Mouse (Mus musculus) lung, embryonic 15.5 days (tissue): ENCODE measurements around the gene Gm49405. TPM values are rescaled to one million over a fixed set of nuclear protein-coding genes. Genes with fewer than 3 reads are reported as not detected.

Experiments used
- ATAC-seq: fragments of 200-750 bp; cut with Nextera tagmentation; 2 replicates; pipeline ENCODE4 v1.8.0; 2017; ENCODE audit warnings: moderate number of reproducible peaks, borderline replicate concordance; ENCODE audit not compliant: low FRiP score, low TSS enrichment; ENCODE audit errors: extremely low read depth
- H3K27ac ChIP-seq: fragments of 300-500 bp; sonication (generic); 2 replicates; pipeline ENCODE4 v1.5.1; 2015; ENCODE audit warnings: moderate library complexity, mild to moderate bottlenecking, inconsistent platforms
- H3K27me3 ChIP-seq: fragments of 300-500 bp; sonication (generic); 2 replicates; pipeline ENCODE4 v1.6.1; 2015; ENCODE audit warnings: inconsistent platforms
- H3K36me3 ChIP-seq: fragments of 300-500 bp; sonication (generic); 2 replicates; pipeline ENCODE4 v1.6.1; 2015; ENCODE audit warnings: inconsistent platforms
- H3K4me1 ChIP-seq: fragments of 300-500 bp; sonication (generic); 2 replicates; pipeline ENCODE4 v1.6.1; 2015; ENCODE audit warnings: inconsistent platforms
- H3K4me2 ChIP-seq: fragments of 300-500 bp; sonication (generic); 2 replicates; pipeline ENCODE4 v1.6.1; 2015; ENCODE audit warnings: inconsistent platforms, mild to moderate bottlenecking, moderate library complexity
- H3K4me3 ChIP-seq: fragments of 300-500 bp; sonication (generic); 2 replicates; pipeline ENCODE4 v1.5.1; 2015; ENCODE audit warnings: mild to moderate bottlenecking, inconsistent platforms
- H3K9ac ChIP-seq: fragments of 300-500 bp; sonication (generic); 2 replicates; pipeline ENCODE4 v1.6.1; 2015; ENCODE audit warnings: inconsistent platforms
- H3K9me3 ChIP-seq: fragments of 300-500 bp; sonication (generic); 2 replicates; pipeline ENCODE4 v1.6.1; 2016; ENCODE audit warnings: inconsistent platforms
- WGBS: fragments of 180-500 bp; shearing (Covaris S2); methylation state at CpG from one replicate; pipeline ENCODE4 v1.1.7; 2015; 5-methylcytosine and 5-hydroxymethylcytosine counted together
- polyA plus RNA-seq: library from polyadenylated mRNA; unstranded; fragments of >200 nt; fragmentation: Nextera tagmentation; extraction: Ambion mirVana; gene quantifications from 2 replicates; pipeline ENCODE4 v1.2.1, GENCODE M21; 2015

Gm49405 gene
- polyA plus RNA-seq, 1 experiment from 2014 or later: 2.4 TPM

DNA sequence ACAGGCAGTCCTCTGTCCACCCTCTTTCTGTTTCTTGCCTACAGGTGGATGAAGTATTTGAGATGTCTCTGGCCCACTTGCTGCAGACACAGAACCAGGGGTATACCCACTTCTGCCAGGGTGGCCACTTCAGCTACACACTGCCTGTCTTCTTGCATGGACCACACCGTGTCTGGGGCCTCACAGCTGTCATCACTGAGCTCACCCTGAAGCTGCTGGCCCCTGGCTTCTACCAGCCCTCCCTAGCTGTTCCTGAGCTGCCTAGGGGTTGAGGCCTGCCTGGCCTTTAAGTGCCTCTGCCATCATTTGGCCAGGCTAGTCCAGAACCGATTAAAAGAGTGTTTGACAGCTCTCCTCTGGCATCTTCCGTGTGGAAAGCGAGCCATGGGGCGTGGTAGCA lies 1.3 kb downstream of the Gm49405 start:
- Histone ChIP-seq H3K27ac (no peak overlapping the region), H3K4me2 (peak overlapping the region; percentile 95; the same call in 1 of the 2 replicates), H3K9me3 (no peaks in the 10 kb centered on the region), H3K4me1 (peaks cover 16% of the 10 kb centered on the region), H3K27me3 (no peaks in the 10 kb centered on the region), H3K9ac (0 out of 2 replicates have a peak overlapping the region, but pooled peaks have one; percentile 92), H3K36me3 (peaks cover 10% of the 10 kb centered on the region), H3K4me3 (no peak overlapping the region)
- no peak for ATAC-seq
- 75% methylated on average over 5 of the region's 5 CpGs for WGBS

- Histone ChIP-seq H3K4me1 (peaks cover 16% of the 10 kb centered on the region), H3K4me2 (no peak within 1 kb of the TSS), H3K9me3 (no peaks in the 10 kb centered on the region), H3K27ac (no peak within 1 kb of the TSS), H3K36me3 (peaks cover 24% of the 10 kb centered on the region), H3K27me3 (no peaks in the 10 kb centered on the region), H3K4me3 (no peak within 1 kb of the TSS), H3K9ac (no peak within 1 kb of the TSS)
- ATAC-seq: no peak
- WGBS: 56% methylated on average over 1 of the region's 1 CpGs
Measured at GRCm38 (mm10) chr19:4003112-4003511, 2.7 kb downstream of the Gm49405 start, which contains the start of gene Doc2g. Doc2g (plus strand) TSS chr19:4003313.

DNA sequence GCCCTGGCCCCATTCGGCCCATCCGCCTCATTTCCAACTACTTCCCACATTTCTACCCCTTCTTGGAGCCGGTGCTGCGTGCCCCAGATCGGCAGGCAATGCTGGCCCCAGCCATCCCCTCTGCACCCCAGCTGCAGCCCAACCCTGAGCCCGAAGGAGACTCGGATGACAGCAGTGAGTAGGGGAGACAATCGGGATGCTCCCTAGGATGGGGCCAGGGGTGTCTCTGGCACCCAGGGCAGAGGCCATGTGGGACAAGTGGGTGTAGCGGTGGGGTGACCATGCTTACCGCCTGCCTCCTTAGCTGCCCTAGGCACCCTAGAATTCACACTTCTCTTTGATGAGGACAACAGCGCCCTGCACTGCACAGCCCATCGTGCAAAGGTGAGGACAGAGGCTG lies 3.2 kb downstream of the Gm49405 start:
- no peak overlapping the region for H3K27ac ChIP-seq
- no peak overlapping the region for H3K9ac ChIP-seq
- 72% methylated on average over 12 of the region's 12 CpGs for WGBS
- ATAC-seq: no peak
- H3K36me3 ChIP-seq: peaks cover 29% of the 10 kb centered on the region
- no peaks in the 10 kb centered on the region for H3K9me3 ChIP-seq
- no peaks in the 10 kb centered on the region for H3K27me3 ChIP-seq
- peaks cover 16% of the 10 kb centered on the region for H3K4me1 ChIP-seq
- H3K4me3 ChIP-seq: no peak overlapping the region
- H3K4me2 ChIP-seq: no peak overlapping the region

DNA sequence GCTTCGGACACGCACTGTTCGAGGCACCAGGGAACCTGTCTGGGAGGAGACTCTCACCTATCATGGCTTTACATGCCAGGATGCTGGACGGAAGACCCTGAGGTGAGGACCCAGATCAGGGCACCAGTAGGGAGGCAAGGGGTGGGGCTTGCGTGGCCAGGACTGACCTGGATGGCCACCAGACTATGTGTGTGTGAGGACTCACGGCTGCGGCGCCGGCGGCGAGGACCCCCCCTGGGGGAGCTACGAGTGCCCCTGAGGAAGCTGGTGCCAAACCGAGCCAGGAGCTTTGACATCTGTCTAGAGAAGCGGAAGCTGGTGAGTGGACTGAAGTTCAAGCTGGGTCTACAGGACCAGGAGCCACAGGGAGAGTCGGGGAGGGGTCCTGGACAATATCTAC lies 3.9 kb downstream of the Gm49405 start:
- no peak overlapping the region for H3K4me2 ChIP-seq
- no peak for ATAC-seq
- peaks cover 32% of the 10 kb centered on the region for H3K36me3 ChIP-seq
- H3K27me3 ChIP-seq: no peaks in the 10 kb centered on the region
- no peak overlapping the region for H3K4me3 ChIP-seq
- peaks cover 14% of the 10 kb centered on the region for H3K4me1 ChIP-seq
- H3K9me3 ChIP-seq: no peaks in the 10 kb centered on the region
- no peak overlapping the region for H3K27ac ChIP-seq
- WGBS: 79% methylated on average over 15 of the region's 15 CpGs
- no peak overlapping the region for H3K9ac ChIP-seq

GRCm38 (mm10) chr19:4005091-4005490 lies 4.7 kb downstream of the Gm49405 start:
- Histone ChIP-seq H3K9me3 (no peaks in the 10 kb centered on the region), H3K27me3 (no peaks in the 10 kb centered on the region), H3K4me2 (no peak overlapping the region), H3K36me3 (peaks cover 39% of the 10 kb centered on the region), H3K27ac (no peak overlapping the region), H3K4me1 (peaks cover 8% of the 10 kb centered on the region), H3K4me3 (no peak overlapping the region), H3K9ac (no peak overlapping the region)
- ATAC-seq: no peak
- 85% methylated on average over 9 of the region's 9 CpGs for WGBS

DNA sequence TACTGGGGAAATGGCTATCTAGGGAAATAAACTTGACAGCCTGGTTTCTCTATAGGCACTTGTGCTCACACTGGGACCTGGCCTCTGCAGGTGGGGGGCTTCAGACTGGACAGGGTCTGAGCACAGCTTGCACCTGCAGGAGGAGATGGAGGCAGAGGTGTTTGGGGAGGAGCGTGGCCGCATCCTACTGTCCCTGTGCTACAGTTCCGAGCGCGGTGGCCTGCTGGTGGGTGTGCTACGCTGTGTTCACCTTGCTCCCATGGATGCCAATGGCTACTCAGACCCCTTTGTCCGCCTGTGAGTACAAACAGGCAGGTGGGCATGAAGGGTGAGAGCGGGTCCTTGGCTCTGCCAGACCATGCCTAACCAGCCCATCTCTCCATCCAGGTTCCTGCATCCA lies 5.5 kb downstream of the Gm49405 start:
- ATAC-seq: no peak
- Histone ChIP-seq H3K4me3 (no peak overlapping the region), H3K27ac (no peak overlapping the region), H3K4me2 (no peak overlapping the region), H3K27me3 (no peaks in the 10 kb centered on the region), H3K9ac (no peak overlapping the region), H3K36me3 (peaks cover 44% of the 10 kb centered on the region), H3K4me1 (peaks cover 6% of the 10 kb centered on the region), H3K9me3 (no peaks in the 10 kb centered on the region)
- WGBS: 93% methylated on average over 8 of the region's 8 CpGs

DNA sequence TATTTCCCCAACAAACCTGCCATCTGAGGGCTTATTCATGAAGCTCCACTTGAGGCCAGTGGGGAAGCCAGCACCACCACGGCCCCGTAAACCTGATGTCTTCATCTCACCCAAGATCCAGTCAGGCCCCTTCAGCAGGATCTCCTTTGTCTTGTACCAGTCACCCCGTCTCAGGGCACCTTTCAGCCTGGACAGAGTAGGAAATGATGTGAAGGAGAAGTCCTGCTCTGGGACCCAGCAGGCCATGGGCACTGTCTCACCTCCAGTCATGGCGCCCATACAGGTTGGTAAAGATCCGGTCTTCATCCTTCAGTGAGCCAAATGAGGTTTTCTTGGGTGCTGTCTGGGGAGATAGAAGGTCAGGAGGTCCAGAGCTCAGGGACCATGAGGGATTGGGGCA lies 10.7 kb downstream of the Gm49405 start:
- no peak overlapping the region for H3K27ac ChIP-seq
- WGBS: 90% methylated on average over 5 of the region's 5 CpGs
- no peak for ATAC-seq
- no peak overlapping the region for H3K4me2 ChIP-seq
- H3K9ac ChIP-seq: no peak overlapping the region
- no peaks in the 10 kb centered on the region for H3K27me3 ChIP-seq
- 0 out of 2 replicates have a peak overlapping the region, but pooled peaks have one; percentile 11 for H3K4me3 ChIP-seq
- peaks cover 42% of the 10 kb centered on the region for H3K36me3 ChIP-seq
- H3K9me3 ChIP-seq: no peaks in the 10 kb centered on the region
- peaks cover 11% of the 10 kb centered on the region for H3K4me1 ChIP-seq

GRCm38 (mm10) chr19:4012432-4013022 lies 12.1 kb downstream of the Gm49405 start, which contains the start of gene Ndufv1:
Ndufv1 (minus strand) TSS chr19:4012806.
- ATAC-seq: peak; percentile 99
- Histone ChIP-seq H3K27ac (peak within 1 kb of the TSS; percentile 21; the same call in 1 of the 2 replicates), H3K9ac (peak within 1 kb of the TSS; percentile 57), H3K27me3 (no peaks in the 10 kb centered on the region), H3K4me3 (peak within 1 kb of the TSS; percentile 62), H3K9me3 (no peaks in the 10 kb centered on the region), H3K36me3 (peaks cover 28% of the 10 kb centered on the region), H3K4me2 (peak within 1 kb of the TSS; percentile 65), H3K4me1 (peaks cover 11% of the 10 kb centered on the region)
- under 1% methylated on average over 45 of the region's 45 CpGs for WGBS

GRCm38 (mm10) chr19:4013066-4013465 lies 12.6 kb downstream of the Gm49405 start:
- H3K4me2 ChIP-seq: peak overlapping the region; percentile 57
- peak overlapping the region; percentile 39 for H3K9ac ChIP-seq
- H3K27me3 ChIP-seq: no peaks in the 10 kb centered on the region
- H3K9me3 ChIP-seq: no peaks in the 10 kb centered on the region
- H3K36me3 ChIP-seq: peaks cover 22% of the 10 kb centered on the region
- H3K27ac ChIP-seq: no peak overlapping the region
- H3K4me1 ChIP-seq: peaks cover 11% of the 10 kb centered on the region
- ATAC-seq: peak; percentile 21; the same call in 1 of the 2 replicates
- WGBS: 11% methylated on average over 9 of the region's 9 CpGs
- H3K4me3 ChIP-seq: peak overlapping the region; percentile 62

GRCm38 (mm10) chr19:4014802-4015201 lies 14.4 kb downstream of the Gm49405 start:
- no peak for ATAC-seq
- no peak overlapping the region for H3K4me2 ChIP-seq
- H3K9ac ChIP-seq: no peak overlapping the region

GRCm38 (mm10) chr19:4015635-4016034 lies 15.2 kb downstream of the Gm49405 start:
- Histone ChIP-seq H3K4me1 (peaks cover 15% of the 10 kb centered on the region), H3K27ac (no peak overlapping the region), H3K9me3 (no peaks in the 10 kb centered on the region), H3K27me3 (no peaks in the 10 kb centered on the region), H3K9ac (no peak overlapping the region), H3K4me3 (no peak overlapping the region), H3K36me3 (peaks cover 4% of the 10 kb centered on the region; the same call in 1 of the 2 replicates), H3K4me2 (no peak overlapping the region)
- ATAC-seq: no peak
- whole genome bisulfite sequencing: 53% methylated on average over 5 of the region's 5 CpGs

More at GRCm38 (mm10) chr19:4014802-4015201, 14.4 kb downstream of the Gm49405 start:
- Histone ChIP-seq H3K4me3 (no peak overlapping the region), H3K4me1 (peaks cover 15% of the 10 kb centered on the region), H3K9me3 (no peaks in the 10 kb centered on the region), H3K27ac (no peak overlapping the region), H3K27me3 (no peaks in the 10 kb centered on the region), H3K36me3 (peaks cover 9% of the 10 kb centered on the region)

- WGBS: 40% methylated on average over 10 of the region's 10 CpGs
- no peaks in the 10 kb centered on the region for H3K36me3 ChIP-seq
- H3K9me3 ChIP-seq: no peaks in the 10 kb centered on the region
- ATAC-seq: no peak
- no peak overlapping the region for H3K4me2 ChIP-seq
- no peak overlapping the region for H3K27ac ChIP-seq
- H3K27me3 ChIP-seq: no peaks in the 10 kb centered on the region
- H3K4me3 ChIP-seq: no peak overlapping the region
- H3K4me1 ChIP-seq: peaks cover 5% of the 10 kb centered on the region; the same call in 1 of the 2 replicates
- no peak overlapping the region for H3K9ac ChIP-seq
Measured at GRCm38 (mm10) chr19:4017921-4018587, 17.6 kb downstream of the Gm49405 start.
